Mouse (Mus musculus) inflammation-experienced regulatory T-cells, adult 6 months (primary cell): ENCODE results near the gene Emb. TPM values are rescaled to one million over a fixed set of nuclear protein-coding genes. Genes with fewer than 3 reads are reported as not detected.
"Not testable (repeated sequence)": the region's sequence is repeated elsewhere in the genome, so short reads cannot be mapped to it uniquely, and the experiment has no call there.

Experiments
- ATAC-seq: one replicate; pipeline ENCODE4 v1.8.0; 2017
- polyA plus RNA-seq, 3 experiments: library from polyadenylated mRNA; unstranded; fragments of 100-300 nt; shearing (Covaris generic); gene quantifications; one replicate each; pipeline ENCODE4 v1.2.1; 2017

Gene Emb
- 100 to 1,000 TPM; 155 to 201 (median 196) TPM for polyA plus RNA-seq

GRCm38 (mm10) chr13:117208236-117208635 lies at the start of gene Emb:
Gene Emb, plus strand, starts transcription at chr13:117208536.
- ATAC-seq: no peak

- ATAC-seq: no peak
Measured at GRCm38 (mm10) chr13:117163906-117164305, 44.4 kb upstream of the Emb start.

- no peak for ATAC-seq
Measured at GRCm38 (mm10) chr13:117165071-117165470, 43.3 kb upstream of the Emb start.

- ATAC-seq: not testable (repeated sequence)
Measured at GRCm38 (mm10) chr13:117180912-117181311, 27.4 kb upstream of the Emb start.

- no peak for ATAC-seq
Measured at GRCm38 (mm10) chr13:117183288-117183687, 25.0 kb upstream of the Emb start.

DNA sequence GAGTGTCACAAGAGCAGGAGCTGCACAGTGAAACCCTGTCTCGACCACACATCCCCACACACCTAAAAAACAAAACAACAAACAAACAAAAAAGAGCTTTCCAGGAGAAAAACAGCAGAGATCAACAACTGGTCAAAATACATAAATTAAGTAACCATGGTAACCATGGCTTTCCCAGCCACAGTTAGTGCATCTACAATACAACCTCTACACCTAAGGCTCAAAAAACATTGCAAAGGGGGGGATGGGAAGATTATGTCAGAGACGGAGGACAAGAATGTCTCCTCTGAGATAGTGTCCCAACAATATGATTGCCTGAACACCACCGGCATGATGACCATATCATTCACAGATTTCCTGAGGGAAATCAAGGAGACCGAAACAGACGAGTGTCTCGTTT lies 23.0 kb upstream of the Emb start:
- no peak for ATAC-seq

GRCm38 (mm10) chr13:117192161-117192560 lies 16.2 kb upstream of the Emb start:
- ATAC-seq: no peak

DNA sequence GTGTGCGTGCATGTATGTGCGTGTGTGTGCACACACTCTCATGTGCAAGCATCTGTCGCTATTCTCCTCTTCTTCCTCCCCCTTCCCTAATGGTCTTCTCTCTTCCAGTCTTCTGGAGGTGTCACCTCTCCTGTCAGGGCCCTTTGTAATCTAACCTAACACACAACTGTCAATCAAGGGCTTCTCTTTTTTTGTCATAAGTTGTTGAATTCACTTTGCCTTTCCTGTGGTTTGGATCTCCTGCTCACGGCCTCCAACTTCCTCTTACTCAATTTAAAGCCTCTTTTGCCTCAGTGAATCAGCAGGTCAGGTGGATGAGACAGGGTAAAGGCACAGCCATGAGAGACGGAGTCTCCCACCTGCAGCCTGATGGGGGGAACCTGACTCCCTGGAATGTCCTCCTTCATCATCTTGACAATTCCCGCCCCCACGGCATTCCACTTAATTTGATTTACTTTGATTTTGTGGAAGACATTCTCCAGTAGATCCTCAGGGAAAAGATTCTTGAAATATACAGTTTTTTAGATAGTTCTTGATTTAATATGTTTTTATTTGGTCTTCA lies 14.8 kb upstream of the Emb start:
- ATAC-seq: no peak

DNA sequence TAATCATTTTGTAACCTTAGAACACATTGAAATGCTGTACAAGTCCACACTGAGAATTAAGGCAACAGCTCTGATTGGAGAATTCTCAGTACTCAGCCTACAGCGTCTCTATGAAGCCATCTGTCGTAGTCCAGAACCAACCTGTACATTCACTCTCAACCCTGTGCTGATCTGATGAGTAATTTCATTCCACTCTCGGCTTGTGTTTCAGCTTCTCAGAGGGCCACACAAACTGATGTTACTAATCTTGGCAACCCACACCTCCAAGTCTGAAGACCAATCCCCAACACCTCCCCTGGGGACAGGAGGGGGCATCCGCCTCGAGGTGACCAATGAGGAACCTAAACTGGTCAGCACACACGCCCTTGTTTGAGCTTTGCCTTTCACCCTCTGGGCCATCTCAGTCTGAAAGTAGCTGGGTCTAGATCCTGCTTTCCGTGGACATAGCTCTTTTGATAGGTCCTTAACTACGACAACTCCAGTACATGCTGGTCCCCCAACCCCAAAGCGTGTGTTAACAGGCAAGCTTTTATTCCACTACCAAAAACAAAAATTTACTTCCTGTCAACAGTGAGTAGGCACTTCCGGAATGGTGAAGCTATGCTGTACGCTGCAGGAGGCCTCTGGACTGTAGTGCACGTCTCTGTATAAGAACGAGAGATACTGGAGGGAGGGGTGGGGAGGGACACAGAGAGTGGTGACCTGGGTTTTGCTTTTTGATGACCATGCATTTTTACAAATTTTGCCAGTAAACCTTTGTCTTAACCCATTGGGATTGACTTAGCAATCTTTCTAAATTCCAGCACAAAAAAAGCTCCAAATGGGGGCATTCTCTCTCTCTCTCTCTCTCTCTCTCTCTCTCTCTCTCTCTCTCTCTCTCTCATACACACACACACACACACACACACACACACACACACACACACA lies 12.5 kb upstream of the Emb start:
- peak; percentile 83 for ATAC-seq

DNA sequence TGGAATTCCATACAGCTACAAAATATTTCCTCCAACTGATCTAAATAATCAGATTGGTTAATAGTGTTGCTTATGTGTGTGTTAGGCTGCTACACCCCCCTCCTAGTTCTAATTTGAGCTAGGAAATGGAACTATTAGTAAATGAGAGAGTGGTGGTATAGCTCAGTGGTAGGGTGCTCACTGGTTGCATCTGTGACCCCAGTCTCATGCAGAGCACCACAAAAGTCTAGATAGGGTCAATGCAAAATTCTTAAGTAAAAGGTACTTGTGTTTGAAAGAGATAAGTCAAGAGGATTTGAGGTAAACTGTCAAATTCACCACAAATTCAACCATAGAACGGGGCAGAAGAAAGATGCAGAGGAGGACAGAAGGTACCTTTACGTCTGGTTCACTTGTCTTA lies 10.7 kb upstream of the Emb start:
- no peak for ATAC-seq

DNA sequence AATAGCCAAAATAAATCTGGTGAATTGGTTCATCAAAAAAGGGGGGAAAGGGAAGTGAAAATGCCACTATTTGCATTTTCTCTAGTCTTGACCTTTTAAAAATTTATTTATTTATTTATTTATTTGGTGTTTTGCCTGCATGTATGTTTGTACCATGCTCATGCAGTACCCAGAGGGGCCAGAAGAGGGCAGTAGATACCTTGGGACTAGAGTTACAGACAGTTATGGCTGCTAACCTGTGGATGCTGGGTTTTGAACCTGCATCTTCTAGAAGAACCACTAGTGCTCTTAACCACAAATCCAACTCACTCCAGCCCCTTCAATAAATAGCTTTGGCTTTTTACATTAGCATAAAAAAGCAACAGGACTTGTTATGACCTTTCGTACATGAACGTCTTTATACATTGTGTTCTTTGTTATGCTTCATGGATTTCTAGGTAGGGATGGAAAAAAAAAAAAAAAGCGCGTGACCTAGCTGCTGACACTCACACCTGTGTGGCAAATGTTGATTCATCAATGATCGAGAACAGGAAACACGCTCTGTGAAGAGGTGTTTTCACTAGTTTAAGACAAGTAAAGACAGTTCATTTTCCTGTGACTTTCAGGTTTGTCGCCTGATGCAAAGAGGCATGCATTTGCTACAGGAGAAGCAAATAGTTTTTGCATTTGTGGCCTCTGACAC lies 9.8 kb upstream of the Emb start:
- peak; percentile 60 for ATAC-seq

DNA sequence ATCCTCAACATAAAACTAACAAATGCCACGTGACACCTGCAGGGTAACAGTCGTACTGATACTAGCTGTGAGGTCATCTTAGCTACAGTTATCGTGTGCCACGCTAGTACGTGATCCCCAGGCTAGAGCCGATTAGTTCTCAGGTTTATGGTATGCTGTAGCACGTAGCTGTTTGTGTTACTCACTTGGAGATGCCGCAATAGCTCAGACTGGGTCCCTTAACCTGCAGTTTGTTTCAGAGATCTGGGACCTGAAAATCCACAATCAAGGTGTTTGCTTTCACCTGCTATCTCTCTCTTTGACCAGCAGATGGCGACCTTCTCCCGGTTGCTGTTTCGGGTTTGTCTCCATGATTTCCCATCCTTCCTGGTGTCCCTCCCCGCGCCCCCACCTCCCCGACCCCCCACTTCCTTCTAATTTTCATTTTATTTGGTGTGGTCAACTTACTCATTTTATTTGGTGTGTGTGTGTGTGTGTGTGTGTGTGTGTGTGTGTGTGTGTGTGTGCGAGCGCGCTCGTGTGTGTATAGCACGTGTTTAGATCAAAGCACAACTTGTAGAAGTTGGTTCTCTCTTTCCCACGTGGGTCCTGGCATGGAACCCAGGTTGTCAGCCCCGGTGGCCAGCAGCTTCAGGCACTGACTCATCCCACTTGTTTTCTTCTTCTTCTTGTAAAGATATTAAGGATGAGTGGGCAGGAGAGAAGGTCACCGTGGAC lies 5.4 kb upstream of the Emb start:
- ATAC-seq: peak; percentile 57

DNA sequence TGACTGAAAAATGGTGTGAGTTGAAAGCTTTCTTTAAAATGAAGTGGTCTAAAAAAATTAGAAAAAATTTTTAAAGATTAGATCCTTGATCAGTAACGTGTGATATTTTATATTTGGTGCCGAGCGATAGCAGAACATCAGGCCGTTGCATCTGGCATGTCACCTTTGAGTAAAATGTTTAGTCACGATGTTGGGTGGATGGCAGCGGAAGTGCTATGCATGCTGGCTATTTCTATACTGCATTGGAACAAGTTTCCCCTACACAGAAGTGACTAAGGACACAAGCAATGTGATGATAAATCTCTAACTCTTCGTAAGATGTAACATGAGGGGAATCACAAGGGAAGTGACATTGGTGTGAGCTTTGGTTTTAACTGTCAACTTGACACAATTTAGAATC lies 3.7 kb upstream of the Emb start:
- no peak for ATAC-seq

- ATAC-seq: no peak
Measured at GRCm38 (mm10) chr13:117206066-117206465, 2.3 kb upstream of the Emb start.

DNA sequence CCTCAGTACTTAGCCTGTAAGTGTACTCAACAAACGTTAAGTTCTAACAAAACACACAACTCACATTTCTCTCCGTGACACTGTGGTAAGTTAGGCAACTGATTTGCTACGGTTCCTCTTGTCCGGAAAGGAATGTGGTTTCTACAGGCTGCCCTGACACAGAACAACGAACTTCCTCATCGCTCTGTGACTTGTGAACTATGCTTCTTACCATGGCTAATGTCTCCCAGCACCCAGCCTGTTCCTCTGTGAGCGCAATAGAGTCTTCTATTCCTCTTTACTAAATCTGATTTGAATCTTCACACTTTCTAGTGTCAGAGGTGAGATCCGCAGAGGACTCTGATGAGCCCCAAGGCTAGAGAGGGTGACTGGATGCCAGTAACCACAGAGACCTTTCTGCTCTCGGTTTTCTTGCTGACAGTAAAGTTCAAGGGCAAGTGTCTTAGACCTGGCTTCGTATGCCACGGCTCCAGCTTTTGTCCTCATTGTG lies 3.1 kb downstream of the Emb start:
- ATAC-seq: peak; percentile 42

DNA sequence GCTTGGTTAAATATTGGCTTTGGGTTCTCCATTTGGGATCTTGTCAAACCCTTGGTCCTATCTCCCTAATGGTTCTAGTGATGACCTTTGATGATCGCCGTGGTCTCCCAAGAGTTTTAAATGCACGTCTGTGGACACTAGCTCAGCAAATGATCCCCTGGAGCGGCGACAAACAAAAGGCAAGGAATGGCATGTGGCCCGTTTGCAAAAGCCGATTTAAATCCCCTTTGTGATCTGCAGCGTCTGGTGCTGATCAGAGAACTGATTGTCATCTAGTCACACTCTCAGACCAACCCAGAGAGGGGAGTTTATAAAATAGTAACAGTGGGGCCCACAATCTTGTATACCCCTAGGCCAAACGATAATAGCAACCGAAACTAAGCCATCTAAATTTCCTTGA lies 7.1 kb downstream of the Emb start:
- no peak for ATAC-seq

DNA sequence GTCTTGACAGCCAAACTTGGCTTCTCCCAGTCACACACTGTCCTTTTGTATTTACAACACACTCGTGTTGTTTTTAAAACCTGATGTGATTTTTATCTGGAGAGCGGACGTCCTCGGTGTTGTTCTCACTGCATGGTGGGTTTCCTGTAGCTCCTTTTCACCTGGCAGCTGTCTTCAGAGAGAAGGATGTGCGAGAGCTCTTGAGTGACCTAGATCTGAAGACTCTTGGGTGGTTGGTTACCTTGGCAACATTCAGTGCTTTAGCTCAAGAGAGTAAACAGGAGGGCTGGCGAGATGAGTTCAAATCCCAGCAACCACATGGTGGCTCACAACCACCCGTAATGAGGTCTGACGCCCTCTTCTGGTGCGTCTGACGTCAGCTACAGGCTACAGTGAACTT lies 7.8 kb downstream of the Emb start:
- ATAC-seq: peak; percentile 80

GRCm38 (mm10) chr13:117216752-117217363 lies 8.5 kb downstream of the Emb start:
- ATAC-seq: no peak

GRCm38 (mm10) chr13:117217621-117218020 lies 9.3 kb downstream of the Emb start:
- peak; percentile 8 for ATAC-seq

GRCm38 (mm10) chr13:117218092-117218491 lies 9.8 kb downstream of the Emb start:
- no peak for ATAC-seq

DNA sequence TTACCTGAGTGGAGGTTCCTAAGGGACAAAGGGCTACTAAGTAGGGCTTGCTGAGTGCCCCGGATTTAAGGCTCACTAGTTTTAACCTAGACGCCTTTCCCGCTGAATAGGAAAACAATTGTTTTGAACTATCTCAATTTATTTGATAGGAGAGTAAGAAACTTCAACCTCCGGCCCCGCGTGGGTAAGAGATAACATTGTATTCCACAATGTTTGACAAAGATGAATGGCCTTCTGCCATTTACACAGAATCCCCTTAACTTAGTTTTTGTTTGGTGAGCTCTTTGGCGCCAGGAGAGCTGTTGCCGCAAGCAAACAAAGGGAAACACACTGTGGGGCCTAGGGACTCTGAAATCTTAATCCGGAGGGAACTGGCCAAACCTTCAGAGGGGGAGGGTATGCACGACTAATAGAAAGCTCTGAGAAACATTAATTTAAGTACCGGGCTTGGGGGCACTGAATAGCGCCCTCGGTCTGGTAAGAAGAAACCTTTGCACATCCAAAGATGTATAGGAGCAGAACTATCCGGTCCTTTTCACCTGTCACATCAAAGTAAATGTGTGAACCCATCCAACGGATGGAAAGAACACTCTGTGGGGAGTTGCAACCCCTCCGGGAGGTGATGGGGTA lies 11.7 kb downstream of the Emb start:
- no peak for ATAC-seq
